Mouse (Mus musculus): ENCODE measurements around the gene Cald1.

Cald1 gene

DNA sequence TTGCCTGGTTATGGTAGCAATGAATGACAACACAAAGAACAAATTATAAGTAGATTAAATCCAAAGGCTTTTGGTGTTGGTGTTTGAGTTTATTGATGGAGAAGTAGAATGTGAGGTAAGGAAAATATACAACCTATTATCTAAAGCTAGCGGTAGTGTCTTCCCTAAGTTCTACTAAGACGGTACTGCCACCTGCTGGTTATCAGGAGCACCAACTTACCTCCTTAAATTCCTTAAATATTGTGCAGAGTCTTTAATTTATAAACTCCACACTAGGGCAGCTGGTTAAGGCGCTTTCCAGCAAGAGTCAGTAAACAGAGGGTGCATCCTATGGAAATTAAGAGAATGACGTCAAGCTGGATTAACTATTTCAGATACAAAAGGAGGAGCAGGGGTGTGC is 161.7 kb downstream of the Cald1 start:
- peak in 1 of 2 experiments; percentile 13 for DNase-seq (ENCODE audit: low spot score in 2 of 2)

- no peak for DNase-seq (ENCODE audit: low spot score in 2 of 2)
These were observed 167.4 kb downstream of the Cald1 start for GRCm38 (mm10) chr6:34765721-34766120.

- DNase-seq (ENCODE audit: low spot score in 2 of 2): no peak
These were observed 171.7 kb downstream of the Cald1 start for GRCm38 (mm10) chr6:34769984-34770383.

DNA sequence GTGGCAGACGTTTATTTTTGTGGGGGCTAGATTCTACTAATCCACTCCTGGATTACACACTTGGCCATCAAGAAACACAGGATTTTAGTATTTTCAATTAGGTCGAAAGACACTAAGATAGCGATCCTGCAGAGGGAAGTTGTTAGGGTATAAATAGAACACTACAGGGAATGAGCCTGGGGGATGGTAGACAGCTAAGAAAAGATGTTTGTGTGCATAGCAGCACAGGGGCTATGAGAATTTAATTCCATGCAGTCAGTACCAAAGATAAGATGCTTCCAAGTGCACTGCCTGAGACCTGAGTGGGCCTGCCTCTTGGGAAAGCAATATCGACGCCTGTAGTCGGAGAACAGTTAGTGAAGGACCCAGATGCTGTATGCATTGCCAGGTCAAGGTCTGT is 172.2 kb downstream of the Cald1 start:
- no peak for DNase-seq (ENCODE audit: low spot score in 2 of 2)

- no peak for DNase-seq (ENCODE audit: low spot score in 2 of 2)
These were observed 178.1 kb downstream of the Cald1 start for GRCm38 (mm10) chr6:34776396-34776795.

DNA sequence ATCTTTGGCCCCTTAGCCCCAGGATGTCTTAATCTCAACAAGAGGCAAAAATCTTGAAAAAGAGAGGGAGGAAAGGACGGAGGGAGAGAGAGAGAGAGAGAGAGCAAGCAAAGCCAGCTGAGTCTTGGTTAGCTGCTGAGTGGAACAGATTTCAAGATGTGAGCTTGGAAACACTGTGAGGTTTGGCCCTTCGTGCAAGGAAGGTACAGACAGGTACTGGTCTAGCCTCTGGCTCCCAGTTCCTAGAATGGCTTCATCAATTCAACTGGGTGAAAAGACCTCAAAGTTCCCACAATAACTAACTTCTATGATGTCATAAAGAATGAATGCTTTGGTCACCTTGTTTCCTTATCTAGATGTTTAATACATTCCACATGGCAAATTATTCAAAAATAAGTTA is 178.8 kb downstream of the Cald1 start:
- no peak for DNase-seq (ENCODE audit: low spot score in 2 of 2)

- no peak for DNase-seq (ENCODE audit: low spot score in 2 of 2)
These were observed 179.8 kb downstream of the Cald1 start for GRCm38 (mm10) chr6:34777981-34778668.

DNA sequence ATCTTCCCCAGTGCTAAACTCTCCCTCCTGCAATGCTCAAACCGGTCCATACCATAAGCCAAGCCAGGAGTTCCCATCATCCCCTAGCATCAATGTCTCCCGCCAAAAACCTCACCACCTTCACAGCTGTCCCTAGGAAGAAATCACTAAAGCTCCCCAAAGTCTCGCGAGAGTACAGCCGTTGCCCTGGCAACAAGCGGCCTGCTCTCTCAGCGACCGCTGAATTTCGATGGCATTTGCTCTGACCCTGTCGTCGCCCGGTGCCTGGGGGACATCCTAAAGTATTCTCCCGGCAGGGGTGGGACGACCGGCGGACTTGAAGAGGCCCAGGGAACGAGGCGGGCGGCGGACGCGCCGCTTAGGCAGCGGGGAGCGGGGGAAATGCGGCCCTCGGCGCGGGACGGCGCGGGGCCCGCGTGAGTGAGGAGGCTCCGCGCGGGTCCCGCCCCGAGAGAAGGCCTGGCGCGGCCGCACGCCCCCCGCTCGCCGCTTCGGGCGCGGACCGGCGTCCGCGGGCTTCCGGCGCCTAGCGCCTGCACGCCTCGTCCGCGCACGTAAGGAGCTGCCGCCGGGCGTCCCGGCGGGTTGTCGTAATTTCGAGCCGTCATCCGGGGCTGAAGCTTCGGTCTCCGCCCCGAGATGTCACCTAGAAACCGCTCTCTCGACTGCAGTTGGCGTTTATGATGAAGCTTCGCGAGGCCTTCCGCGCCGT is 182.1 kb downstream of the Cald1 start, which contains the start of gene Agbl3:
Agbl3 (plus strand) TSS at position 202 of the 712 bp plus-strand sequence.
- peak; percentile 87 to 92 for DNase-seq (ENCODE audit: low spot score in 2 of 2)

GRCm38 (mm10) chr6:34780943-34781289 is 182.6 kb downstream of the Cald1 start:
- DNase-seq (ENCODE audit: low spot score in 2 of 2): no peak

GRCm38 (mm10) chr6:34782493-34782892 is 184.2 kb downstream of the Cald1 start:
- no peak for DNase-seq (ENCODE audit: low spot score in 2 of 2)

DNA sequence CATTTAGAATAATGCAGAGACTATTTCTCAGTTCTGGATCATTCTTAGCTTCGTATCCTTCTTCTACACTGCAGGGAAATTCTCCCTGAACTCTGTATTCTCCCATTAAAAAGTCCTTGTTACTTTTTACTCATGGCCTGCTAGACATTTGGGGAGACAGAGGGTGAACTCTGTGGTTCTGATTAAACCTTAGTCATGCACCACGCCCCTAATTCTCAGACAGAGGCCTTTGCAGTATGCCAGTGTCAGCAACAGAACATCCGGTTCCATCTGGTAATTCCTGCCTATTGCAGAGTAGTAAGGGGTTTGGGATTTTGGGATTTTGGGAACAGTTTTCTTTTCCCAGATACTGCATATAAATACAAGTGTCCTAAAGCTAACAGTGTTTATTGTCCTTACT is 198.6 kb downstream of the Cald1 start:
- no peak for DNase-seq (ENCODE audit: low spot score in 2 of 2)

DNA sequence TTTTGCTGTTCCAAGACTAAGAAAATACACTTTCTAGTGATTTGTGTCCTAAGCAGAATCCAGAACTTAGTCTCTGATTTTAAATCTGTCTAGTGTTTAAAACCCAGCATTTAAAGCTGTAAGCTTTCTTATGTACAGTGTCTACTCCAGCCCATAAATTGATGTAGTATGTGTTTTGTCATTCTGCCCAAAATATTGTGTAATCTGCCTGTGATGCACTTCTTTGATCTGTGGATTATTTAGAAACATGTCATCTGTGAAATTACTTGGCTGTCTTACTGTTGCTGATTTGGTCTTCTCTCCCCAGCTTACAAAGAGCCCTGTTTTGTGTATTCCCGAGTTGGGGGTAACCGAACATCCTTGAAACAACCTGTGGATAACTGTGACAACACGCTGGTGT is 199.6 kb downstream of the Cald1 start:
- no peak for DNase-seq (ENCODE audit: low spot score in 2 of 2)

GRCm38 (mm10) chr6:34805582-34805981 is 207.3 kb downstream of the Cald1 start:
- DNase-seq (ENCODE audit: low spot score in 2 of 2): no peak

- no peak for DNase-seq (ENCODE audit: low spot score in 2 of 2)
These were observed 212.4 kb downstream of the Cald1 start for GRCm38 (mm10) chr6:34810651-34811050.

DNA sequence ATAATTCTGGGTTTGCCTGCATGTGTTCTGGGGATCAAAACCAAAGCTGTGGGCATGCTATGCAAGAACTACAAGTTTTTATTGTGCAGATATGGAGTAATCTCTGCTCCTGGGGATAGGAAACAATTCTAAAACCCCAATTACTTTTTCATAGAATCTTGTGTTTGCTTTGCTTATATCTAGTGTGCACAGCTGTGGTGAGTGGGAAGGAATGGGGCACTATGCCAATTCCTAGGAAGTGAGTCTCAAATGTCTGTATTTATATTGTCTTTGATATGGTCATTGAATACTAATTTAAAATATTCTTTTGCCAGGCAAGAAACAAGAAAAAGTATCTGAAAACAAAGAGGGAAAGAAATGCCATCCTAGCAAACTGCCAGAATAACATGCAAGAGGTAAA is 226.1 kb downstream of the Cald1 start:
- no peak for DNase-seq (ENCODE audit: low spot score in 2 of 2)

Measured in frontal cortex, postnatal 14 days (tissue).